Mouse (Mus musculus): ENCODE results near the gene Foxn2. TPM values are rescaled to one million over a fixed set of nuclear protein-coding genes. Genes with fewer than 3 reads are reported as not detected.

Gene Foxn2
- polyA plus RNA-seq, 1 experiment from 2014 or later = 8.2 TPM

DNA sequence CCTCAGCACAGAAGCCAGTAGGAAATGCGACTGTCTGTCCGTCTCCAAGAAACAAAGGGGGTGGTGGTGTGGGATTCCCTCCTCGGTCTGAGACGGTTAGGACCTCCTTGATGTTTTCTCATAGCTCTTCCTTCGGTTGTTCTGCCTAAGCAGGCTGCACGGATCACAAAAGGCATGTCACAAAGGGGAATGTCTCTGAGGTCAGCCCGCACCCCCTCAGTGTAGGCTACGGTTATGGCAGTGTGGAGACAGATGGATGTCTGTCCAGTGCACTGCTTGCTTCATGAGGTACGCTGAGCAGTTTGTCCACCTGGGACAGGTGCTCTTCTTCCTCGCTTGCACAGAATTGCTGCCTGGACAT is 54.2 kb downstream of the Foxn2 start:
- no peaks in the 10 kb centered on the region for H3K27me3 ChIP-seq (replicated peaks)
- ATAC-seq (ENCODE audit: extremely low read depth, insufficient number of reproducible peaks, low FRiP score, low TSS enrichment) = no peak
- H3K9me3 ChIP-seq = no peaks in the 10 kb centered on the region
- H3K36me3 ChIP-seq = peaks cover 25% of the 10 kb centered on the region
- no peak overlapping the region for H3K4me3 ChIP-seq
- H3K4me2 ChIP-seq = peak overlapping the region; percentile 31; the same call in 1 of the 2 replicates
- WGBS = 80% methylated on average over 10 of the region's 10 CpGs
- H3K27ac ChIP-seq (replicated peaks) = no peak overlapping the region
- H3K4me1 ChIP-seq = peaks cover 14% of the 10 kb centered on the region
- H3K9ac ChIP-seq = no peak overlapping the region

DNA sequence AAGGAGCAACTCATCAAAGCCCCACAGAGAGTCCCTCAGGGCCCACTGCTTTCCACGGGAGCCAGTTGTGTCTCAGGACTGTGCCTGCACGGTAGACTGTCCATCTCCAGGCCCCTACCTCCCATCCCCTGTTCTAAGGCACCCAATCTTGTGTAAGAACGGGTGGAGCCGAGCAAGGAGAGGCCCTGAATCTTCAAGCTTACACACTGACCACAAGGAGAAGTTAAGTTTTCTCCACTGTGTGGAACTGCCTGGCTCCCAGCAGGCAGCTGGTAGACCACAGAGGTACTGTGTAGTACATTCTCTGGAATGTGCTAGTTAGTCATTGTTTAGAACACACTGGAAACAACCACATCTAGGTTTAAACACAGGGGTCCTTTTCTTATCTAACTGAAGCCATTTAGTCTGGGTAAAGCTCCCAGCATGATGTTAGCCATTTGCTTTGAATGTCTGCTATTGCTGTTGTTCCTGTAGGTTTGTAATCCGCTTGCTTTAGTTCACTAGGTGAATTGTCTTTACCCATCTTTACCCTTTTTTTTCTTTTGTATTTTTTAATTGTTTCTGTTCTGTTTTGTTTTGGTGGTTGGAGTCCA is 57.7 kb downstream of the Foxn2 start:
- H3K9me3 ChIP-seq = no peaks in the 10 kb centered on the region
- H3K4me2 ChIP-seq = no peak overlapping the region
- no peak overlapping the region for H3K4me3 ChIP-seq
- H3K4me1 ChIP-seq = peaks cover 14% of the 10 kb centered on the region
- WGBS = 82% methylated on average over 5 of the region's 5 CpGs
- no peak for ATAC-seq (ENCODE audit: extremely low read depth, insufficient number of reproducible peaks, low FRiP score, low TSS enrichment)
- 0 out of 2 replicates have a peak, but pooled peaks cover 5% of the 10 kb centered on the region for H3K36me3 ChIP-seq
- H3K9ac ChIP-seq = no peak overlapping the region
- H3K27me3 ChIP-seq (replicated peaks) = no peaks in the 10 kb centered on the region
- H3K27ac ChIP-seq (replicated peaks) = no peak overlapping the region

DNA sequence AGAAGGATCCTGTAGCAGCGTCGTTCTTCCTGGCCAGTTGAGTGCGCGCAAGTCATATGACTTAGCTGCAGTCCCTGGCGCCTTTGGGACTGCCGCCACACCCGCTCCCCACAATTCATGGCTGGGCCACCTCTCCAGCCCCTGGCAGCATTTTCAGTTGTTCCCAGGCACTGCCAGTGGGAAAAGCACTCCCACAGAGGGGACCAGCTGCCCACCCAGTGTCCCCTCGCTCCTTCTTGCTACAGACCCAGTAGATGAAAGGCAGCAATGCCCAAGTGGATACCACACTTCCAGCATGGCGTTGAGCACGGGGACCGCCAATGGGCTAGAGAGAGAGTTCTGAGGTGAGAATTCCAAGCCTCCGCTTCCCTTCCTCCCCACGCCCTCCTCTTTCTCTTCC is 63.5 kb downstream of the Foxn2 start:
- Histone ChIP-seq H3K36me3 (0 out of 2 replicates have a peak, but pooled peaks cover 5% of the 10 kb centered on the region), H3K9ac (no peak overlapping the region), H3K27me3 (replicated peaks) (no peaks in the 10 kb centered on the region), H3K4me3 (no peak overlapping the region), H3K4me1 (peaks cover 15% of the 10 kb centered on the region), H3K9me3 (no peaks in the 10 kb centered on the region), H3K27ac (replicated peaks) (no peak overlapping the region), H3K4me2 (no peak overlapping the region)
- WGBS = 89% methylated on average over 13 of the region's 13 CpGs
- no peak for ATAC-seq (ENCODE audit: extremely low read depth, insufficient number of reproducible peaks, low FRiP score, low TSS enrichment)

DNA sequence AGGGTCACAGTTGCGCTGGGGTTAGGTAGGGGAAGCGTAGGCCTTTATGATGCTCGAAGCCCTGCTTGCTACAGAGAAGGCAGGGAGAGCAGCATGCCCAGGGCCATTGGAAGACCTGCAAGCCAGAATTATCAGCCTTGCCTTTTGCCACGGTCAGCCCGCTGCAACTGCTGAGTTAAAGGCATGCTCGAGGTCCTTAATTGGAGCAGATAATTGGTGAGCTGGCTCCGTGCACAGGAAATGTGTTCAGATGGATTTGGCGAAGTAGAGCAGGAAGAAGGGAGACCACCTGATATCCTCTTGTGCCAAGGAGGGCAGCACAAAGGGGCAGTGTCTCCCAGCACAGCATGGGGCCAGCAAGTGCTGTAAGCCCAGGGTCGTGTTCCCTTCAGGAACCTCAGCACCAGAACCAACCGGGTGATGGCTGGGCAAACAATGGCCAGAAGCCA is 64.8 kb downstream of the Foxn2 start:
- H3K27me3 ChIP-seq (replicated peaks) = no peaks in the 10 kb centered on the region
- no peaks in the 10 kb centered on the region for H3K9me3 ChIP-seq
- H3K9ac ChIP-seq = no peak overlapping the region
- no peak overlapping the region for H3K4me2 ChIP-seq
- no peak overlapping the region for H3K27ac ChIP-seq (replicated peaks)
- no peak overlapping the region for H3K4me3 ChIP-seq
- WGBS = 42% methylated on average over 10 of the region's 10 CpGs
- no peaks in the 10 kb centered on the region for H3K36me3 ChIP-seq
- H3K4me1 ChIP-seq = peaks cover 19% of the 10 kb centered on the region
- no peak for ATAC-seq (ENCODE audit: extremely low read depth, insufficient number of reproducible peaks, low FRiP score, low TSS enrichment)

DNA sequence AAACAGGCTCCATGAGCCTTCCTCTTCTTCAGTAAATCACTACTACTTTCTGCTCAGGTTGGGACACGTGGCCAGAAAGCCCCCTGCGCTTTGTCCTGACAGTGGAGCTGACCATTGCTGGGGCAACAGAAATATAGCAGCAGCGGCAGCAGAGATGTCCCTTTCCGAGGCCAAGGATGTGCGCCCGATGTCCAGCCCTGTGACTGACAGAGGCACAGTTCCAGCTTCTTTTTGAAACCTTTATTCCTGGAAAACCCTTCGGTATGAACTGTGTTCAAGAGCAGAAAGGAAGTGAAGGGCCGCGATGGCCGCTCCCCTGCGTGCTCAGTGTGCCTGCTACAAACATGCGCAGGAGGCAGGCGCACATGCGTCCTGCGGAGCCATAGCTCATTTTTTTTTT is 65.4 kb downstream of the Foxn2 start:
- no peak overlapping the region for H3K4me3 ChIP-seq
- no peak overlapping the region for H3K4me2 ChIP-seq
- H3K27ac ChIP-seq (replicated peaks) = no peak overlapping the region
- WGBS = 89% methylated on average over 15 of the region's 15 CpGs
- no peak overlapping the region for H3K9ac ChIP-seq
- H3K27me3 ChIP-seq (replicated peaks) = no peaks in the 10 kb centered on the region
- H3K36me3 ChIP-seq = no peaks in the 10 kb centered on the region
- no peaks in the 10 kb centered on the region for H3K9me3 ChIP-seq
- H3K4me1 ChIP-seq = peaks cover 19% of the 10 kb centered on the region
- ATAC-seq (ENCODE audit: extremely low read depth, insufficient number of reproducible peaks, low FRiP score, low TSS enrichment) = no peak

DNA sequence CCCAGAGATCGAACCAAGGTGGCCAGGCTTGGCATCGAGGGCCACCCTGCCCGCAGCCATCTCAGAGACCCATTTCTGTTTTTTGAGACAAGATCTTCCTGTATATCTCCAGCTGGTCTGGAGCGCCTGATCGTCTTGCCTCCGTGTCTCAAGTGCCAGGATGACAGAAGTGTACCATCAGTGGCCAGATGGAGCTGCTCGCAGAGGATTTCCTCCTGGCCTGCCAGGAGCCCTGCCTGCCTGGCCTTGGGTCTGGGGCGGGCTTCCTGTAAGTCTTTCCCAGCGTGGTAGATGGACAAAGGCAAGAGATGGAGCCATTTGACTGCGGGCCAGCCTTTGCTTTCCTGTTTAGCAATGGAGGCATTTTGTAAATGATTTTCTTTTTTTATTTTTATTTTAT is 66.9 kb downstream of the Foxn2 start:
- no peak overlapping the region for H3K9ac ChIP-seq
- no peaks in the 10 kb centered on the region for H3K27me3 ChIP-seq (replicated peaks)
- no peak overlapping the region for H3K4me3 ChIP-seq
- H3K4me2 ChIP-seq = no peak overlapping the region
- H3K36me3 ChIP-seq = no peaks in the 10 kb centered on the region
- H3K27ac ChIP-seq (replicated peaks) = no peak overlapping the region
- H3K4me1 ChIP-seq = peaks cover 19% of the 10 kb centered on the region
- no peaks in the 10 kb centered on the region for H3K9me3 ChIP-seq
- 73% methylated on average over 10 of the region's 10 CpGs for WGBS
- ATAC-seq (ENCODE audit: extremely low read depth, insufficient number of reproducible peaks, low FRiP score, low TSS enrichment) = no peak

DNA sequence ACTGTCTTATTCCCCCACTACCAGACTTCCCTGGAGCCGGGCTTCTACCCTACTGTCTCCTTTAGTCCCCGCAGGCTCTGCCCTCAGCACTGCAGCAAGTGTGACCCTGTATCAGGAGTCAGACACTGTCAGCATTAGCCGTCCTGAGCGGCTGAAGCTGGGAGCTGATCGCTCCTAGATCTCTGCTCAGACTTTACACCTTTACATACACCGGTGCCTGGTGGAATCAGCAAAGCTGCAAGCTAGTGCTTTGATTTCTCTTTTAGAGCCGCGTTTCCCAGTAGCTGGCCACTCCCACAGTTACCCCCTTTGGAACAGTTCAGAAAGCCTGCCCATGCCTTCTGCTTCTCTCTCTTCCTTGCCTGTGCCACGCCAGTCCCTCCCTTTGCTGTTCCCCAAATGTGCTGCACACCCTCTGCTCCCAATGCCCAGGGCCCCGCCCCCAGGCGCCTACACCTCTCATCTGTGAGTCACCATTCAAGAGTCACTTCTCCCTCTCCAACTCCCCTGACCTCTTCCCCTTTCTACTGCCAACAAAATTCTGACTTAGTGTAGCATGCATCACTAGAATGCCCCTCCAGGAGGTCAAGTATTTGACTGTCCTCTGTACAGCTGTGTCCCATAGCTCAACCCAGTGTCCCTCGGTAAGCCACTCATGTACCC is 68.5 kb downstream of the Foxn2 start:
- Histone ChIP-seq H3K4me1 (peaks cover 19% of the 10 kb centered on the region), H3K4me2 (peak overlapping the region; percentile 65), H3K36me3 (no peaks in the 10 kb centered on the region), H3K9ac (peak overlapping the region; percentile 69), H3K9me3 (no peaks in the 10 kb centered on the region), H3K27me3 (replicated peaks) (no peaks in the 10 kb centered on the region), H3K4me3 (peak overlapping the region; percentile 37), H3K27ac (replicated peaks) (no peak overlapping the region)
- no peak for ATAC-seq (ENCODE audit: extremely low read depth, insufficient number of reproducible peaks, low FRiP score, low TSS enrichment)
- WGBS = 23% methylated on average over 12 of the region's 12 CpGs

DNA sequence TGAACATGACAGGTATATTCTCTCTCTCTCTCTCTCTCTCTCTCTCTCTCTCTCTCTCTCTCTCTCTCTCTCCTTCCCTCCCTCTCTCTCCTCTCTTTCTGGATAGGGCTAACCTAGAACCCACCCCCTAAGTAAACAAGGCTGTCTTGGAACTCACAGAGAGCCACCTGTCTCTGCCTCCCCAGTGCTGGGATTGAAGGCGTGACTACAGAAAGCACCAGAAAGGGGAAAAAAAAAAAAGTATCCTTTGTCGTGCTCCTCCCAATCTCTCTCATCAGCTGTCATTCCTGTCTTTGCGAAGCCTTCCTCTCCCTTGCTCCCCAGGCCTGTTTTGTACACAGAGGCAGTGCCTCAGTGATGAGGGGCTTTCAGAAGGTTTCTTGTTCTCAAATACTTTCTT is 69.5 kb downstream of the Foxn2 start:
- Histone ChIP-seq H3K4me1 (peaks cover 19% of the 10 kb centered on the region), H3K27ac (replicated peaks) (no peak overlapping the region), H3K4me2 (no peak overlapping the region), H3K27me3 (replicated peaks) (no peaks in the 10 kb centered on the region), H3K4me3 (no peak overlapping the region), H3K36me3 (no peaks in the 10 kb centered on the region), H3K9ac (no peak overlapping the region), H3K9me3 (no peaks in the 10 kb centered on the region)
- WGBS = 64% methylated on average over 3 of the region's 3 CpGs
- ATAC-seq (ENCODE audit: extremely low read depth, insufficient number of reproducible peaks, low FRiP score, low TSS enrichment) = no peak

DNA sequence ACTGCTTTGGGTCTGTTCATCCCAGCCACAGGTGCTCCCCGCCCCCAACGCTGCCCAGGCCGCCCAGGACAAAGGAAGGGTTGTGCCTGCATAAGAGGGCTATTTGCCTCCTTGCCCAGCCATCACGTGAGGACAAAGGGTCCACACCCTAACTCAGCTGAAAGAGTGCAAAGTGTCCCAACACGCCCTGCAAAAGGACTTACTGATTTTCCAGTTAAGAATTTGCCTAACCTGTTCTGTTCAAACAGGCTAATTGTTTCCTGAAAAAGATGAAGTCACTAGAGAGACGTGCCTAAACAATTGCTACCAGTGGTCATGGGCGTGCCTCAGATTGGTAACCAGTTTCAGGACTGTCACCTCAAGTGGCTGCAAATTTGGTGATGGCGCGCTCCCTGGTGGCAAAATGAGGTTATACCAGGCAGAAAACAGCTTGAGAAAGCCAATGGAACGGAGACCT is 70.6 kb downstream of the Foxn2 start:
- Histone ChIP-seq H3K9ac (no peak overlapping the region), H3K27ac (replicated peaks) (no peak overlapping the region), H3K27me3 (replicated peaks) (no peaks in the 10 kb centered on the region), H3K36me3 (no peaks in the 10 kb centered on the region), H3K9me3 (no peaks in the 10 kb centered on the region), H3K4me2 (no peak overlapping the region), H3K4me3 (no peak overlapping the region), H3K4me1 (peaks cover 13% of the 10 kb centered on the region)
- ATAC-seq (ENCODE audit: extremely low read depth, insufficient number of reproducible peaks, low FRiP score, low TSS enrichment) = no peak
- WGBS = 16% methylated on average over 10 of the region's 10 CpGs

DNA sequence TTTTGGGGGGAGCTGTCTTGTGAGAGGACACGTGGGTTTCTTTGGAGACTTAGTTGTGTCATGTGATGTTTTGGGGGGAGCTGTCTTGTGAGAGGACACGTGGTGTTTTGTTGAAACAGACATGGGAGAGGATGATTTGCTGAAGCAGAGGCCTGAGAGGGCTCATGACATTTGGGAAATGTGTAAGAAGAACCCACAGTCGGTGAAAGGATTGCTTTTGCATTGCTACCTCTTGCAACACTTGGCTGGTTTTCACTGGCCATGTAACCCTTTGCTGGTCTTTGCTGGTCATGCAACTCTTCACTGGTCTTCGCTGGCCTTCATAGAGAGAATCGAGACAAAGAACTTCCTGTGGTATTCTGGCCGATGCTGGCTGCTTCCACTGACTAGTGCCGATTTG is 76.0 kb downstream of the Foxn2 start:
- no peak overlapping the region for H3K4me2 ChIP-seq
- H3K36me3 ChIP-seq = no peaks in the 10 kb centered on the region
- H3K9ac ChIP-seq = no peak overlapping the region
- 67% methylated on average over 7 of the region's 7 CpGs for WGBS
- no peaks in the 10 kb centered on the region for H3K9me3 ChIP-seq
- no peak overlapping the region for H3K27ac ChIP-seq (replicated peaks)
- no peak overlapping the region for H3K4me3 ChIP-seq
- ATAC-seq (ENCODE audit: extremely low read depth, insufficient number of reproducible peaks, low FRiP score, low TSS enrichment) = no peak
- no peaks in the 10 kb centered on the region for H3K27me3 ChIP-seq (replicated peaks)
- no peaks in the 10 kb centered on the region for H3K4me1 ChIP-seq

DNA sequence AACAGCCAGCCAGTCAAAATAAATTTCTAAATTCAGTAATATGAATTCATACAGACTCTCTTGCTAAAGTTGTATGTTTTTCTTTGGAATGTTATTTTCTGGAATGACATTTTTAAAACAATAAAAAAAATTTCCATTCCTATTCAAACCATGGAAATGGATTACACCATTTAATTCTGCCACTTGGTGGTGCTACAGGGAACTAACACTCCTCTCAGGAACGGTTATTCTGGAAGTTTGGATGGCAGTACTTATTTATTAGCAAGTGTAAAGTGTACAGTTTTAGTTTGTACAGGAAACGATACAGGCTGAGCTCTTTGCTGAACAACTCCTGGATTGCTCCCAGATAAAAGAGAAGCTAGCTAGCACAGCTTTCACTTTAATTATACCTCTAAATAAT is 87.3 kb downstream of the Foxn2 start:
- Histone ChIP-seq H3K36me3 (no peaks in the 10 kb centered on the region), H3K4me3 (no peak overlapping the region), H3K27ac (replicated peaks) (no peak overlapping the region), H3K9me3 (no peaks in the 10 kb centered on the region), H3K4me2 (no peak overlapping the region), H3K4me1 (peaks cover 13% of the 10 kb centered on the region), H3K9ac (no peak overlapping the region), H3K27me3 (replicated peaks) (peaks cover 13% of the 10 kb centered on the region)
- WGBS = 31% methylated on average over 2 of the region's 2 CpGs
- no peak for ATAC-seq (ENCODE audit: extremely low read depth, insufficient number of reproducible peaks, low FRiP score, low TSS enrichment)

Measured in heart, embryonic 13.5 days (tissue).